Mouse (Mus musculus): ENCODE measurements around the gene Prkar1b.

Prkar1b gene

GRCm38 (mm10) chr5:138974911-138975485 is 174.8 kb downstream of the Prkar1b start:
- 96% methylated on average over 8 of the region's 8 CpGs for WGBS

- 86% methylated on average over 6 of the region's 6 CpGs for WGBS
These were observed 176.3 kb downstream of the Prkar1b start for GRCm38 (mm10) chr5:138973480-138973879.

- 93% methylated on average over 9 of the region's 9 CpGs for WGBS
These were observed 178.4 kb downstream of the Prkar1b start for GRCm38 (mm10) chr5:138971405-138971804.

GRCm38 (mm10) chr5:138970056-138970490 is 179.7 kb downstream of the Prkar1b start:
- 32% methylated on average over 7 of the region's 7 CpGs for WGBS

Measured in cerebral cortex, adult 2 months (tissue).